Mouse (Mus musculus): ENCODE measurements around the gene Ccdc83.

The Ccdc83 gene

DNA sequence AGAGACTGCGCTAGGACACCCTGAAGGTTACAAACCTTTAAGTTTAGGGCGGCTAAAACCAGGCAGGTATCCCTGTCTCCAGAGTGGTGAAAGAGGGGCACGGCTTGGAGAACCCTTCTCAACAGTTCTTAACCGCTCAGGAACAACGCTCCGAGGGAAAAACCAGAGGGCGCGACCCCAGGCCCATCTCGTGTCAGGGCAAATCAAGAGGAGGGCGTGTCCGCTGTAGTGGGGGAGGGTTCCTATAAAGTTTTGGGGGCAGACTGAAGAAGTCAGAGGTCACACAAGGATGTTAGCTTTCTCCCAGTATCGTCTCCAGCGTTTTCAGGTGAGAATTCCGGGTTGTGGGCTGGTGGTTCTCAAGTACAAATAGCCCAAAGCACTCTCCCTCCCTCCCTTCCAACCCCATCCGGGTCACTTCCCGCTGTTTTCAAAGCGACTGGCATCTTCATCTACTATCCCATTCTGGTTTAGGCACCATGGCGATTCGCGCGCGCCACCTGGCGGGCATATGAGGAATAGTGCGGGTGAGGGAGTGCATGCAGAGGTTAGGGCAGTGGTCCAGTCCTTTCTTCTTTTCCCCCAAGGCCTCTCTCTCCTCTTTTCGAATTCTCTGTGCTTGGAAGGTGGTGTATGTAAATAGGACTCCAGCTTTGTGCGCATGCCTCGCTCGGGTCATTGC, at the start of gene Ccdc83:
Gene Ccdc83, minus strand, starts transcription at position 489 of the 682 bp plus-strand sequence.
- DNase-seq = peak; percentile 77 to 88

DNA sequence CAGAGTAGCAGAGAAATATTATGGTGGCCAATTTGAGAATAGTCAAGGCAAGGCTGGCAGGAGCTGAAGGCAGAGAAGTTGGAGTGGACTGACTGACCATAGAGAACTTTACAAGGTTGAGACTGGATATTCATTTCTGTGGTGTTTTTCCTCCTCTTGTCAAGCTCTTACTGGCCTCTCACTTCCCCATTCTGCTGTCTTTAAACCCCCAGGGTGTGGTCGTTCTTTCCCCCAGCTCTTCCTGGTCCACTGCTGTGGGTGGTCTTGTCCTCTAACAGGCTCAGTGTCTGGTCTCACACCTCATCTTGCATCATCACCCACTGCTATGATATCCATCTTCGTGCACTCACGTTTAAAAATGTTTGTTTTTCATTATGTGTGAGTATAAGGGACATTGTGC, 47.8 kb upstream of the Ccdc83 start:
- no peak for DNase-seq

DNA sequence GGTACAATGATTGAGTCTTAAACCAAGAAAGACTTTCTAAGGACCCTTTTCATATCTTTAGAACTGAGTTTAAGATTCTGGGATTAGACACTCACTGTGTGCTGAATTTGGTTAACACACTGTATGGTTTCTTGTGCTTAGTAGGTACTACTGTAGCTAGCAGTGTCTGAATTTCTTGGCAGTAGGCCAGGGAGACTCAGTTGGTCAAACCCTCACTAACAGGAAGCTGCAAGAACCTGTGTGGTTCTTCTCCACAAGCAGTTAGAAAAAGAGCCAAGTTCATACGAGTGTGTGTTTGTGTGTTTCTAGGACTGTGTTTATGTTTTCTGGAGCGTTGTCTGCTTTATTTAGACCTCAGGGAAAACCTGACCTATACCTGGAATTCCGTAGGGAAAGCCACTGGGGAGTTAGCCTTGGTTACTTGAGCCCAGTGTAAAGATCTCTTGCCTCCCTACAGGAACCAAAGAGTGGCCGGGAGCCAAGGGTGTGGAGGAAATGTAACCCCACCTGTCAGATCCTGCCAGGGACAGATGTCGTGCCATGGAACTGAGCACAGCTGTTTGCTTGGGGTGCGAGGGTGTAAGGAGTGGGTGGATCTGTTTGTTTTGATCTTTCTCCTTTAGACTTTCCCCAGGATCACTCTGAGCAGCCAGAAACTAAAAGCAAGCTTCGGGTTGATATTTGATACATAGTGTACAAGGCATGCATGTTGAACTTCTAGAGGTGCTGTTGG, 46.7 kb upstream of the Ccdc83 start:
- DNase-seq = no peak

DNA sequence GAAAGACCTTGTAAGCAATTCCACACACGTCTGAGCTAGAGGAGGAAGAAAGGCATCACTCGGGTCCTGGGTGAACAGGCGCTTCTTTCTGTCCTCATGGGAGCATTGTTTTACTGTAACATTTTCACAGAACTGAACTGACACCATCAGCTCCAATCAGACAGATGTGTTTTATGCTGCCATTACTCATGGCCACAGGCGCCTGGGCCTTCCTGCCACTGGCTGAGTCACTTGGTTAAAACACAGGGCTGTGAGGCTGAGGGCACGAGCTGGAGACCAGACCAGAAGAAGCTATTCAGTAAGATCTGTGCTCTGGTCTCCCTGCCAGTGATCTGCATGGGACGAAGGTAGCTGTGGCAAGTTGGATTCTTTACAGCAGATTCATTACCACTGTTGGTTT, 42.4 kb upstream of the Ccdc83 start:
- no peak for DNase-seq

DNA sequence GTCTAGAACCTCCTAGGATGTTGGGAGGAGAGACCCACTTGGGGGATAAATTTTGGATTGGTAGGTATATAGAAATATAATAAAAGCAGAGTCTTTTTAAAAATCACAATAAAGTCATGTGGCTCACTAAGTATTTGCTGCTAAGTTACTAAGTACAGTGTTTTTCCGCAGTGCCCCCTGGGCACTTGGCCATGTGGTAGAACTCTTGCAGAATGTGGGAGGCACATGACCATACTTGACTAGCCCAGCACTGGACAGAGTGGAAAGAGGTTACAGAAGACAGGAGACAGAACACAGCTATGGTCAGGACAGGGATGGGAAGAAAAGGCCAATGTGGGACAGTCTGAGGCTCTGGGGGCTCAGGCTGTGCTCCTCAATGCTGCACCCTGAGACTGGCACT, 41.4 kb upstream of the Ccdc83 start:
- DNase-seq = no peak

DNA sequence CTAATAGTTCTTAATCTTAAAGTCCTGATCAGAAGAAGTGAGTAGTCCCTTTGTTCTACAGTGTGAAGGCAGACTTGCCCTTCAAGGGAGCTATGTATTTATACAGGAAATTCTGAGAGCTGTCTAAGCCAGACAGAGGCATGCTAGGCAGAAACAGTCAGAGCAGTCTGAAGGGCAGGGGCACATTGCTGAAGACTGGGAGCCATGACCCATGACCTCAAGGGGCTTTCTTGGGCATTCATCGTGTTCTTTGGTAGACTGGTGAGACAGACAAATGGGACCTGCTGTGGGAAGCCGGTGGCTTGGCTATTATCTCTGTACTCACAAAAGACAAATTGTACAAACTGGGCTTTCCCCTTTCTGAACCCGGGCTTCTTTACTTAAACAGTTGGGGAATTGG, 40.5 kb upstream of the Ccdc83 start:
- DNase-seq = no peak

DNA sequence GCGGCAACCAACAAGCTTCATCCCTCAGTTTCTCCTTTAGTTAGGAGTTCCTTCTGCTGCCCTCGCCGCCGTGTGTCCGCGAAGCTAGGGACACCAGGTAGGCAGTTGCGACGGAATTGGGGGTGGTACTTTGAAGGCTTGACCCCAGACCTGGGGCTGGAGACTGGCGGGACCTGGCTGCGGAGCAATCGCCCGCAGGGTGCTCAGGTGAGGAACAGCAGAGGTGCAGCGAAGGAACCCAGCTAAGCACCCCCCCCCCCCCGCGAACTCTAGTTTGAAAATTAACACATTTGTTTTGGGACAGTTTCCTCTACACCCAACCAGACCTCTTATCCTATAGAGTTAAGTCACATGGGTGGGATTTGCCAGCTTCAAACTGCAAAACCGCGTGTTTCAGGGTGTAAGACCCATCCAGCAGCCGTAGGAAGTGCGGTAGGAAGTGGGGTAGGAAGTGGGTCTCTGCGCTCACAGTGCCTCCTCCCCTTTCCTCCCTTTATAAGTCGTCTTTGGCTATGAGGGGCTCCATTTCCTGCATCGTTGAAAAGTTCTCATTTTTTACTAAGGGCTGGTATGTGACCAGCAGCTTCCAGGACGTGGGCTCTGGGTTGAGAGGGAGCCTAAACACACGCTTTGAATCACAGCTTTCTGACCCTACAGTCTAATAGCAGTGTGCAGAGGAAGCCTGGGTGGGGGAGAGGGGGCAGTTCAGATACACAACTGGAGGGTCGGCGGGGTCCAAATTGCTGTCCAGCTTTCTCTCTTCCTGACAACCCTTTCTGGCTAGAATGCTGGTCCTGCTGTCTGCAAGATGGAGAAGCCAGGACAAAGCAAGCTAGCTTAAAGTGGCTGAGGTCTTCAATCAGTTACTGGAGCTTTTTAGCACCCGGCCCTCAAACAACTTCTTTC, 37.3 kb upstream of the Ccdc83 start:
- DNase-seq = peak in 1 of 2 experiments; percentile 11

DNA sequence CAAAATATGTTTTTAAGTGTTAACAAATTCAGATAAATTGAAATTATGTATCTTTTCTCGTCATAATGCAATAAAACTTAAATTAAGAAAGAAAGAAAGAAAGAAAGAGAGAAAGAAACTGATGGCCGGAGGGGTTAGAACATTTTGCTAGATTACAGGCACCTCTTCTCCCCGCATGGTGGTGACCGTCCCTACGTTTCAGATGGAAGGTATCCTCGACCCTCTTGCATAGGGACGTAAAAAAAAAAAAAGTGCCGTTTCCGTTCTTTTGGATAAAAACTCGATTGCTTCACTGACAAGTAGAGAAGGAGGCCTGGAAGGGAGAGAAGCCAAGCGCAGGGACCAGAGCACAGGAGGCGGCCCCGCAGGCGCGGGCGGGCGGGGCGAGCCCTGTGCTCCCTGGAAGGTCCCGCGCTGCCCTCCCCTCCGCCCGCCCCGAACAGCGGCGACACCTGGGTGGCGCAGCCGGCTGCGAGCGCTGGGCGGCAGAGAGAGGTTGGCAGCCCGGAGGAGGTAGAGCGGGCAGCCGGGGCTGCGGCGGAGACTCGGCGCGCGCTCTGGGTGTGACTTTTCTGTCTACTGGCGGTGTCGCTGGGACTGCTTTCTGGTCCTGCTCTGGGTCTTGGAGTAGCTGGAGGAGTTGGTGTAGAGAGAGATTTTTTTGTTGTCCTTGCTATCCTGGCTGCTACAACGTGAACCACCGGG, 36.5 kb upstream of the Ccdc83 start, which contains the start of gene Sytl2:
Gene Sytl2, plus strand, starts transcription at position 311 of the 705 bp plus-strand sequence.
- DNase-seq = peak; percentile 61 to 67

DNA sequence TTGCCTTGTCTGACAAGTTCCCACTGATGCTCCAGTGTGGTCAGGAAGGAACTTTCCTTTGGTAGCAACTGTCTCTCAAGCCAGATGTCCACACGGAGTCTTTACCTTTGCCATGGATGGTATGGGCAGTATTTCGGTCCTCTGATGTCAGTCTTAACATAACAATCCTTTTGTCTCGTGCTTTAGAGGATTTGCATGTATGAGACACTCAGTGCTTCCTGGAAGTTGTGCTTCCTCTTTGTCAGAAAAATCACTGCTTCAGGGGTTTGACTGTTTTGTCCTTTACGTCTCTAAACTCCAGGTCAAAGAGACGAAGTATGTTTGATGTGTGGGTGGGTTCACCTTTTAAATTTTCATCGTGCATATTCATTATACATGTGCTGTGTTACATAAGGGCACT, 26.3 kb upstream of the Ccdc83 start:
- DNase-seq = no peak

DNA sequence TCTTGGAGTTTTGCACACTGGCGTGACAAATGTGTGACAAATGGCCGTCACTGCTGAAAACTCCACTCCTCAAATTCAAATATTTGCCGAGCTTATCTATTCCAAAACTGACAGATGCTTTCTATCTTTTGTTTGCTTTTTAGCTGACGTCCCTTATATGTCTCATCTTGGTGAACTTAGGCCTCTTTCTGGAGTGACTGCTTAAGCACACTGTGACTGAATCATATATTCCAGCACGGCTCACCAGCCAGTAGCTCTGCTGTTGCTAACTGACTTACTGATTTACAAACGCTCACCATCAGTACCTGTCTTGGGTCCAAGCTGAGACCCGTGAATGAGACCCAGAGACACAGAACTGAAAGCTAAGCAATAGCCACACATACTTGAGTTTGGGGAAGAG, 19.2 kb upstream of the Ccdc83 start:
- no peak for DNase-seq

DNA sequence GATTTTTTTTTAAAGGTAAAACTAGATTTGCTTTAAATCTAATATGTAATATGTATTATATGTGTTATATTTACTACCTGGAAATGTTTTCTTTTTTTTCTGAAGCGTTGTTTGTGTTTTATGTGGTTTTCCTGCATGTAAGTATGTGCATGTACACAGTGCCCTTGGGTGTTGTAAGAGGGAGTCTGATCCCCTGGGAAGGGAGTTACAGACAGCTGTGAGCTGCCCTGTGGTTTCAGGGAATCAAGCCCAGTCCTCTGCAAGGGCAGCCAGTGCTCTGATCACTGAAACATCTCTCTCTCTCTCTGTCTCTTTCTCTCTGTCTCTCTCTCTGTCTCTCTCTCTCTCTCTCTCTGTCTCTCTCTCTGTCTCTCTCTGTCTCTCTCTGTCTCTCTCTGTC, 17.2 kb upstream of the Ccdc83 start:
- no peak for DNase-seq

DNA sequence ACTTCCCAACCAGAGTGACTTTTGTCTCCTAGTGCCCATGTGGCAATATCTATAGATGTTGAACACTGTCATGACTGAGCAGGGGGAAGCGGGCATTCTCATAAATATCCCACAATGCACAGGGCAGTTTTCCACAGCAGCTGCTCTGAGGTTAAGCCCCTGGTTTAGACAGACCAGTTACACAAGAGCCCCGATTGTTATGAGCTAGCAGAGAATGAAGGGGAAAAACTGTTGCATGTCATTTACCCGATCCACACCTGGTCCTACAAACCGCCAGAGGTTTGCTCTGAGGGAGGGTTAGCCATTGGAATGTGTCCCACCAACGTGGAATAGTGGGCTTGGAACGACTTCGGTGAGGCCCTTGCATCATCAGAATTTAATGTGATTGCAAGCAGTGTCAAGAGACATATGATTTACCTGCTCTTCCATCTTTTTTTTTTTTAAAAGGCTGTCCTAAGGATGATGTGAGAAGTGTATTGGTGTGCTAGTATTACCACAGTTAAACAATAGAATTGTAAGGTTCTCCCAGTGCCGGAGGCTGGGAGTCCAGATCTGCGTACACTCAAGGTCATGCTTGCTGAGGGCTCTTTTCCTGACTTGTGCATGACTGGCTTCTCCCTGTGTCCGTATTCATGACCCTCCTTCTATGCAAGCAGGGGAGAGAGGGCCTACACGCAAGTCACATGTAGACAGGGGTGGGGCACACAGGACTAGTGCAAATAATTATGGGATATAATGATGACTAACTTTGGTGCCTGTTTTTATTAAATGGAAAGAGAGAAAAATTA, 16.4 kb upstream of the Ccdc83 start:
- no peak for DNase-seq

DNA sequence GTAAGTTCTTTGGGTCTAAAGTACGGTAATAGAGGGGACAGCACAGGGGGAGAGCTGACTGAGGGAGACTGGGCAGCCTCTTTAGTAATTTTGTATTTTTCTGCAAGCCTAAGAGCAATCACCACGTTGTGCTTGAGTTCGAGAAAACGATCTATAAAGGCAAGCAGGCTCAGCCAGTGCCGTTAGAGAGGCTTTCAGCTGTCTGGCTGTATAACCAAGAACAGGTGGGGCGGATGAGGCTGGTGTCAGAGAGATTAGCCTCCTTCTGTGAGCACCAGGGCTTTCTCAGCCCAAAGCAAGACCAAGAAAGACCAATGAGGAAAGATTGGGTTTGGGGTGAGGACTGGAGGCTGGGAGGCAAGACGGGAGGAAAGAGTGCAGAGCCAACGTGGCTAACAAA, 15.3 kb upstream of the Ccdc83 start:
- no peak for DNase-seq

DNA sequence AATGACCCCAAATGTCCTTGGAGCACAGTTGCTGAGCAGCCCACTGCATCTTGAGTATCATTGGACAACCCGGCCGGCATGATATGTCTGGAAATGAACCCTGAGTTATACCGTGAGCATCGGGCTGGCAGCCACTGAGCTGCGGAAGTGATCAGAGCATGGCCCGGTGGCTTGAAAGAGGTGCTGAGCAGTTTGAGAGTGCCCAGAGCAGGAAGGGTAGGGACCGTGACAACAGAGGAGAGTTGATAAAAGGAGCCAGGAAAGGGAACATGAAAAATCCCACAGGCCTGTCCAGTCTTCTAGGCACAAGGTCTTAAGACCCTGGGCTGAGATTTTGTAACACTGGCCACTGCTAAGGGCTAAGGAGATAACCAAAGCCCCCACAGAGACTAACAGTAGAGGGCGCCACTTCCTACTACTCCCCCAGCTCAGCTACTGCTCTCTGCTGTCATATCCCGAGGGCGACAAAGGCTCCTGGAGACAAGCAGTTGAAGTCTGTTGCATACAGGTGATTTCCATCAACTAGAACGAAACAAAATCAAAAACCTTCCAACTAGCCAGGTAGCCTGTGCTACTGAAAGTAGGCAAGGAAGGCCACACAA, 14.8 kb upstream of the Ccdc83 start:
- peak; percentile 31 to 39 for DNase-seq

DNA sequence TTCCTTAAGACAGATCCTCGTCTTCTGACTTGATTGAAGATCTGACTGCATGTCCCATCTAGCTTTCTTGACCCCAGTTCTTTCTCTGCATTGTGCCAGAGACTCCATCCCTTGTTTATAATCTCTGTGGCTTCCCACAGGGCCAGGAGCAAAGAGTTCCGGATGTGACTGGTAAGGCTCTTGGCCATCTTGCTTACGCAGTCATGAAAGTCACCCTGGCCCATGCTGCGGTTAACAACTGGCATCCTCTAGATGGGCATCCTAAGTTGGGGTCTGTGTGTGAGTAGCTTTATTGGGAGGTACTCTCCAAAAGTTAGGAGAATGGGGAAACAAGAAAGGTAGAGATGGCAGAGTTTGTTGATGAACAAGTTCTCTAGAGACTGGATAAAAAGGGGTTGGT, 13.6 kb upstream of the Ccdc83 start:
- DNase-seq = no peak

DNA sequence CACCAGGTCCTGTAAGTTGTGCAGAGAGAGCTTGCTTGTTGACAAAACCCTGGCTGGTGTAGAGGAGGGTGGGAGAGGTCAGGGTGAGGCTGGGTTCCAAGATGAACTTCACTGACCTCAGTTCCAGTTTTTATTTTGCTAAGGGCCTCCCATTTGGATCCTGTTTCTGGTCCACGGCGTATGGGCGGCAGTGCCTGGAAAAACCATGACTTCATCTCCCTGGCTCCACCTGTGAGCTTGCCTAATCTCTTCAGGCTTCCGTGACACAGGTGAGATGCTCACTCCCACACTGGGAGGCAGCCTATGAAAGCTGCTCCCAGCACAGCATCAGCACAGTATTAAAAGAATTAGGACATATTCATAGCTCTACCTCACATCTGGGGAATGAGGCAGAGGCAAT, 12.2 kb upstream of the Ccdc83 start:
- no peak for DNase-seq

DNA sequence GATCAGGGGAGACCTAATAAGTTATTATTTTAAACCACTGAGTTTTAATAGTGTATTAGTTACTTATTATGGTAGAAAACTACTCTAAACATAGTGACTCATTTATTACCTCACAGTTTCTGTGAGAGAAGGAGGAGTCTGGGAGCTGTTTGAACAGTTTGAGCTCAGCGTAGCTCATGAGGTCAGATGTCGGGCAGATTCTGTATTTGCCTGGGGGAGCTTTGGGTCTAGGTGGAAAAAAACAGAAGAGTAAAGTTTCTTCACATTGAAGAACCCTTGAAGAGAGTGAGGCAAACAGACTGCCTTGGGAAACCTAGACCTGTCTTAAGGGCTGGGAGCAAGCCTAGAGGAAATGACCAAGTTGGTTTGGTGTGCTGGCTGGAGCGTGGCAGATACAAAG, 11.7 kb upstream of the Ccdc83 start:
- no peak for DNase-seq

DNA sequence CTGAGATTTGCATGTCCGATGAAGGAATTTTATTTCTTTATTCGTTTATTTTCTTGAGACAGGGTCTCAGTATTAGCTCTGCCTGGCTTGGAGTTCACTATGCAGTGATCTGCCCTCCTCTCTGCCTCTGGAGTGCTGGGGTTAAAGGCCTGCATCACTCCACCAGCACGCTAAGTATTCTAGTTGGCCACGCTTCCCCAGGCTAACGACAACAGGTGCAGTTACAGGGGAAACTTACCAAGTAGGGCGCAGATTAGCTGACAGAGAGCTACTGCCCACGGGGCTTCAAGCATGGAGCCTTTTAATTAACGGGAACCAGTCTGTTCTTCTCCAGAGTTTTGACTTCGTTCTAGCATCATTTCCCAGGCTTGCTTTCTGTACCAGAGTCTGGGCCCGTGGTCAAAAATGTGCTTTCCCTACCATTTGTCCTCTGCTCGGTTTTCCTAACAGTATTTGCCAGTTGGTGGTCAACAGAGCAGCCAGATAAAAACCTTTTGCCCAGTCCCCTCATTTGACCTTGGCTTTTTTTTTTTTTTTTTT, 9.1 kb upstream of the Ccdc83 start:
- peak in 1 of 2 experiments; percentile 11 for DNase-seq

DNA sequence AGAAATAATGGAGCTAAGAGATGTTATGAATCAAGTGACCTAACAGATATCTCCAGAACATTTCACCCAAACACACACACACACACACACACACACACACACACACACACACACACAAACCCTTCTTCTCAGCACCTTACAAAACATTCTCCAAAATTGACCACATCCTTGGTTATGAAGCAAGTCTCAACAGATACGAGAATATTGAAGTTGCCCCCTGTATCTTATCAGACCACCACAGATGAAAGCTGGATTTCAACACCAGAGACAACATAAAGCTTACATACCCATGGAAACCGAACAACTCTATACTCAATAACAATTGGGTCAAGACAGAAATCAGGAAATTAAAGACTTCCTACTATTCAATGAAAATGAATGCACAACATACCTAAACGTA, 4.6 kb upstream of the Ccdc83 start:
- DNase-seq = no peak

DNA sequence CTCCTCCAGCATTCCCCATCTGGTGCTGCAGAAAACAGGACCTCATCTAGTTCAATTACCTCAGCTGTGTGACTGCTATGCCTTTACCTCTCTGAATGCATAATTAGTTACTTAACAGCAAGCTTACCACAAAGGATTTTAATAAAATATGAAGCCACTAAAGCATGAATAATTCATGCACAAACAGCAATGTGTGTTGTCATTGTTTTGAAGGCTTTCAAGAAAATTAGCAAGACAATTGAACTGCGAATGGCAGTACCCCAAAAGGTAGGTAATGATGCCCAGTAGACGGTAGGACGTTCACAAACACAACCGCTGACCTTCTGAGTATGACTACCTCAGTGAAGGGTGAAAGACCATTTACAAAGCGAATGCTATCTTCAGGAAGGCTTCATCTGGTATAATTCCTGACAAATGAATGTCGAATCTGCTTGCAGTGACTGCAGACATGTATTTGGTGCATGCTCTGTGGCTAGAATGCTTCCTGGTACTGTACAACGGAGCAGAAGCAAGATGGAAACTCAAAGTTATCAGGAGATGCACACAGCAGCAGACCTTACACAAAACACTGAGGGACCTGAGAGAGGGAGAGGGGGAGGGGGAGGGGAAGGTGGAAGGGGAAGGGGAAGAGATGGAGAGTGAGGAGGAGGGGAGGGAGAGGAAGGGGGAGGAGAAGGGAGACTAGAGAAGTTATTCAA, 3.5 kb downstream of the Ccdc83 start:
- DNase-seq = no peak

DNA sequence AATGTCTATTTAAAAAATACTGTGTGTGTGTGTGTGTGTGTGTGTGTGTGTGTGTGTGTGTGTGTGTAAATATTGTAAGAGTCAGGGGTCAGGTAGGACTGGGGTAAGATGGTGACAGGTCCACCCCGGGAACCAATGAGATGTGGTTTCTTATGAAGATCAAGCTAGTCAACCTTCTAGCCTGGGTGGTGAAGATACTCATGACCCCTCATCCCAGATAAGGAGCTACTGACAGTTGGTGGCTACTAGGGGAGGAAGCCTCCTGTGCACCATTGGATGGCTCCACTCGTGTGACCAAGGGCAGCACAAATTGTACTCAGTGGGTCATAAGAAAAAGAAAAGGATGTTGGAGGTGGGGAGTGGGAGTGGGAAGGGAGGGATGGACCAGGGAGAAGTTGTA, 5.7 kb downstream of the Ccdc83 start:
- no peak for DNase-seq
